Mouse (Mus musculus) granulocyte monocyte progenitor cell, adult 5-6 weeks (primary cell): ENCODE measurements around the gene Dapp1. TPM values are rescaled to one million over a fixed set of nuclear protein-coding genes. Genes with fewer than 3 reads are reported as not detected.
"Not testable (repeated sequence)": the region's sequence is repeated elsewhere in the genome, so short reads cannot be mapped to it uniquely, and the experiment has no call there.

Experiments used
- ATAC-seq: replicated peaks from 2 replicates; pipeline ENCODE4 v1.8.0; 2016; ENCODE audit warnings: mild to moderate bottlenecking, moderate TSS enrichment, inconsistent platforms; ENCODE audit not compliant: poor library complexity, severe bottlenecking
- total RNA-seq, 2 experiments: library from RNA; stranded (forward) in 1 of 2; stranded (reverse) in 1 of 2; fragments of 200-712, 200-1000 nt in 1 of 2; fragments of >200 nt in 1 of 2; fragmentation: Nextera tagmentation in 1 of 2; gene quantifications; 2 replicates each; pipeline ENCODE4 v1.2.3; 2014 to 2017

The Dapp1 gene
- total RNA-seq, 2 experiments from 2014 or later, result 116 to 125 TPM

DNA sequence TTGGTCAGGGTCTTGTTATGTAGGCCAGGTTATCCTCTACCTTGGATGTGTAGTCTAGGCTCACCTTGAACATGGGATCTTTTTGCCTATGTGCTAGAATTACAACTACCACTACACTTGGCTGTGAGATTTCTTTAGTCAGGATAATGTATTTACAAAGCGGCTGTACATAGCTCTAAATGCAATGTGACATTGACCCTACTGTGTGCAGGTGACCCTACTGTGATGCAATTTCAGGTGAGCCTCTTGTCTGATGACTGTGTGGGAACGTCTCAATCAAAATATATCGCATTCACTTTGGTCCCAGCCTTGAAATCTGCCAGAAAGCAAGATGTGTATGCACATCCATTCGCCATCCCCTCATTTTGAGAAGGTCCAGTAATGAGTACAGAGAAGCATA, 23.0 kb downstream of the Dapp1 start:
- no peak for ATAC-seq

DNA sequence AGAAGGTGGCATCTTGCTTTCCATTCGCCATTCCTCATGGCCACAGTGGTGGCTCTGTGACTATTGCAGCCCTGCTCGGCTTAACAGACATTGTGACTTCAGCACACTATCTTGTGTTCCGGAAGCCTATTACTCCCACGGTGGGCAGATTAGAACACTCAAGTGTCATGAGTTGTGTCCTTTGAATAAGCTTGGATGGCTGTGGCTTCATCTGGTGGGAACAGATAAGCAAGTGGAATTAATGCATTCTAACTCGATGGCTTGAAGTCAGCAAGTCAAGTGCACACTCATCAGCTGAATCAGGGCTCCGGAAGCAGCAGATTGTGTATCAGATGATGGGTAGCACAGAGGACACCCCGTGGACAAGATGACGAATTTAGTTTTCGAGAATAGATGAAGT, 23.5 kb downstream of the Dapp1 start:
- peak; percentile 24 for ATAC-seq

DNA sequence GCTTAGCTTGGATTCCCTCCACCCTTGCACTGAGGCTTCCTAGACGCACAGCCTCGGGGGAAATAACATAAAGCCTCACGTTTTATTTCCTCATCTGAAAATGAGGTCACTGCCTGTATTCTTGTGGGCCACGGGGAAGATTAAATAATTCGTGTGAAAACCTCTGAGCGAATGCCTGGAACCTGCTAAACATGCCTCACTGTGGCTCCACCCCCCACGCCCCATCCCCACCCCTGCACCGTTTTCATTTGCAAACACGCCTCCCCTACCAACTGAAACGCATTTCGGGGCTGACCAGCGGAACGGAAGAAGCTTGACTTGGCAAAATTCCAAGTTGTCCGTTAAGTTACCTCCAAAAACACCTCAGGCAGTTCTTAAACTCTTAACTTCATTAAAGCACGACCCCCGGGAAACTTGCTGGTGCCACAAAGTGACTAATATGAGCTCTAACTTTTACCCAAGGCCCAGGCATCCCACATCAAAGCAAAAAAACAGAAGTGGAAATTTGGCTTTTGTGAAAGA, 25.7 kb downstream of the Dapp1 start:
- peak; percentile 6 for ATAC-seq

DNA sequence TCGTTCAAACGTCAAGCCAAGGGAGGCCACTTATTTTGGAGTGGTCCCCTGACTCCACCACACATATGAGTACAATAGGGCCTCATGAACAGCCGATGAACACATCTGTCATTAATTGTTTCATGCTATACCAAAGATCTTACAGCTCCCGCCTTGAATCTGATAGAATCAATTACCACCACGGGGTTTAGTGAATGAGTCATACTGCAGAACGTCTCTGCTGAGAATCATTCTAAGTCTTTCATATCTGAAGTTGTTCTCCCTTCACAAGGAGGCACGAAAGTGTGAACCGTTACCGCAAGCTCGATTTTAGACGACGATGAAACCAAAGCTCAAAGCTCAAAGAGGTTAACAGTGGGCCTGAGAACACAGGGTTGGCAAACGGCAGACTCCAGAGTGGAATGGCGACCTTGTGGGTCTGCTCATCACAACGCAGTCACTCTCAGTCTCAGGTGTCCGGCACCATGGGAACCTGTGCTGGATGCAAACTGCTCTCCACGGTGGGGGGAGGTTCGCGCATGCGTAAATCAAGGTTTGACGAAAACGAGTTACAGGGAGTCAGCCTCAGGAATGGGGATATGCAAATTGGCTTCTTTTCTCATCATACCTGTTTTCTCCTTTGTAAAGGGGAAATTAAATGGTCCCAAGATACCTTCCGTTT, 27.0 kb downstream of the Dapp1 start:
- ATAC-seq, result no peak

DNA sequence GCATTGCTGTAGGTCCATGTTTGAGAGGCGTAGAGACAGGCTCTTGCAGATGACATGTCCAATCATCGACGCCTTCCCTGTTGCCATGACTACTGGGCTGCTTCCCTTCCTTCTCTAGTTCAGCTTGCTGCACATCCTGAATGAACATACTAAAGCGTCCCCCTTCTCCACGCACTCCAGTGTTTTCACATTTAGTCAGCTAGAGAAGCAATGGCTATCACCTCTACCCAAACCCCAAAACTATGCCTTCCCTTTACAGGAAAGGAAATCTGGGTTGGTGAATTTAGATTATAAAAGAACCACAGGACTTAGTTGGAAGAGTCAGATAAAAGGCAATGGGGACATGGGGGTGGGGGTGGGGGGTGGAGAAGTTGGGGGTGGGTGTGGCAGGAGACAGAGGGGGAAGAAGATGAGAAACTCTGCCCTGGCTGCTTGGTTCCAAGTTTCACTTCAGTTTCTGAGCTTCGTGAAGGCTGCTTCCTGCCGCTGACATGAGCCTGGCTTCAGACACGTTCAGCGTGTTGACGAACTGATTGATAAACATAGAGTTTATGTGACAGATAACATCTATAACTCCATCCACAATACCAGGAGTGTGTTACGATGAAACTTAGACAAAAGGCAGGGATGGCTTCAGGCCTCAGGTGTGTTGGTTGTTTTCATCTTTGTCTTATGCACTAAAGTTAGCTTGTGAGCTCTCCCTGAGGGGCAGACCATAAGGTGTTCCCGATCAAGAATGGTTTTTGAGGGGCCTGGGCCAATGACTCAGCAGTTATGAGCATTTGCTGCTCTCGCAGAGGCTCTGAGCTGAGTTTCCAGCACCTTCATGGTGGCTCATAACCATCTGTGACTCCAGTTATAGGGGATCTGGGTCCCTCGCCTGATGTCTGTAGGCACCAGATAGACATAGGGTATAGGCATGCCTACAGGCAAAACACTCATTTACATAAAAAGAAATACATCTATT, 28.1 kb downstream of the Dapp1 start:
- ATAC-seq, result peak; percentile 39

DNA sequence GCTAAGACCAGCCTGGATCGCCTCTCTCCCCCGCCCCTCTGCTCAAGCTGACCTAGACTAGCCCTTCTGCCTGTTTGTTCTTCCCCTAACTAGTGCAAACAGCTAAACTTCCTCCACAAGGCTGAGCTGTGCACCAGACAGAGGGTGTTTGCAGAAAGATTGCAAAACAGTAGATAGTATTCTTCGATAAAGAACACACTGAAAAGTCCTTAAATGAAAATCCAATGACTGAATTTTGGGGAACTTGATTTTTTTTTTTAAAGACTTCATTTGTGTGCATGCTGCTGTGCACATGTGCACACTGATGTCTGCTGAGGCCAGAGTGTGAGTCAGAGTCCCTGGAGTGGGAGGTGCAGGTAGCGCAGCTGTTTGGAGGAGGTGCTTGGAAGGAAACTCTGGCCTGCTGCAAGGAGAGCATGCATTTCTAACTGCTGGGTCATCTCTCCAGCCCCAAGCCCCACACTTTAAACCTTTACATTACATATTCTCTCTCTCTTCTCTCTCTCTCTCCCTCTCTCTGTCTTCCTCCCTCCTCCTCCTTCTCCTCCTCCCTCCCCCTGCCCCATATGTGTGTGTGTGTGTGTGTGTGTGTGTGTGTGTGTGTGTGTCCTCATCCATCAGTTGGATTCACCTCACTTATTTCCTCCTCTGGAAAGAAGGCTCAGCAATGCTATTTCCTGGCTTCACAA, 29.0 kb downstream of the Dapp1 start:
- peak; percentile 62 for ATAC-seq

DNA sequence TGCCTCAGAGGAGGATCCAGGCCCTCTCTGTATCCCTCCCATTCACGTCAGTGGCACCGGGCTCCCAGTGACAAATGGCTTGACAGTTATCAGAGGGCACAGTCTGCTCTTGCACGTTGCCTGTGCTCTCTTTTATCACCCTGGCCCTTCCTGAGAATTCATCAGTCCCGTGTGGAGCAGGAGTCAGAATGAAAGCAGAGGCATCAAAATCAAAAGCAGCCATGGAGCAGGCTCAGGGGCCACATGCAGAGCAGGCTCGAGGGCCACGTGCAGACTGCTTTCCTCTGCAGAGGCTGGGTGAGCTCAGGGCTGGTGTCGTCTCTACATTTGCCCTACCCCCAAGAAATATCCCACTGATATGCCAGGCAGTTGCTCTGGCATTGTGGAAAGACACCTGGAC, 29.5 kb downstream of the Dapp1 start:
- ATAC-seq, result no peak

DNA sequence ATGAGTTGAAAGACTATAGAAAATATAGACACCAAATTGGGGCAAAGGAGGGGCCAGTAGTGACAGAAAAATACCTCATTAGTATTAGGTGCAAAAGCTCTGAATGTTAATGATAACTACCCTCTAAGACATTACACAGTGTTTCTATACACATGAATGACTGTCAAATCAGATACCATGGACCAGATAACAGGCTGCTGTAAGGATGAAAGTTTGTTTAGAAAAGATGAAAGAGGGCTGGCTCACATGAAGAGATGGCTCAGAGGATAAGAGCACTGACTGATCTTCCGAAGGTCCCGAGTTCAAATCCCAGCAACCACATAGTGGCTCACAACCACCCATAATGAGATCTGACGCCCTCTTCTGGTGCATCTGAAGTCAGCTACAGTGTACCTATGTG, 30.0 kb downstream of the Dapp1 start:
- not testable (repeated sequence) for ATAC-seq

DNA sequence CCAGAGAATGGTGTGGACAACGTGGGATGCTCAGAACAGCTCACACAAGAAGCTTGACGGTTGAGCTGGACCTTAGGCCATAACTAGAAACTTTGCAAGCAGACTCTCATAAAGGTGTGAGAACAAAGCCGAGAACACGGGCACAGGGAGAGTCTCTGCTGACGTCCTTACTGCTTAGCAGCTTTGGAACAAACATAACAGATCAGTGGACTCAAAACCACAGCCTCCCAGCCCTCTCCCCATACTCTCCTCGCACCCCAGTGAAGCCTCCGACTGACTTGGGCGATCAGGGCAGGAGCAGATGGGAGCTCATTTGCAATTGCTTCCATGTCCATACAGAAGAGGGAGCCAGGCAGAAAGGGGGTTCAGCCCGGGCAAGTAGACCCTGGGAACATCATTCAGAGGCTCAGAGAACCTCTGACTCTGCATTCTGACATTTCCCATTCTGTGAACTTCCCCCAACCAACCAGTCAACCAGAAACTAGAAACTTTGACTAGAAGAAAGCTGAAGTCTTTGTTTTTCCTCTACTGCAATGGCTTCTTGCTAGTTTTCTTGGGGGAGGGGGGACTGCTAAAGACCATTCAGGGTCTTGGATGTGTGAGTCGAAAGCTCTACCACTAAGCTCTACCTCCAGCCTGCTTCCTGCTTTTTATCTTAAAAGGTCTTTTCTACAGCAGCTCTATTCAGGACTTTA, 31.0 kb downstream of the Dapp1 start:
- ATAC-seq, result no peak

DNA sequence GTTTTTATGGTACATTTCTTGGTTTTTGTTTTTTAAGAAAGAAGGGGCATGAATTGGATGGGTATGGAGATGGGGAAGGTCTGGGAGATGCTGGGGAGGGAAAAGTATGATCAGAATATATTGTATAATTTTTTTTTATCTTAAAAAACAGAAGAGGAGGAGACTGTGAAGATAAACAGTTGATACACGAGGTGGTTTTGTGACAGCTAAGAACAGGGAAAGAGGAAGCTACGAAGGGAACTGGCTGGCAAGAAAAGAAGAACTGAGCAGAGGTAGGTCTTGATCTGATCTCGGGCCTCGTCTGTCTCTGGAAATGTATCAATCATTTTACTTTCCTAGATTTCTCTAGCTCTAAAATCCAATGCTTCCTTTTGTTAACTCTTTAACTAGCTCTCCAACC, 33.8 kb downstream of the Dapp1 start:
- ATAC-seq, result peak; percentile 45

DNA sequence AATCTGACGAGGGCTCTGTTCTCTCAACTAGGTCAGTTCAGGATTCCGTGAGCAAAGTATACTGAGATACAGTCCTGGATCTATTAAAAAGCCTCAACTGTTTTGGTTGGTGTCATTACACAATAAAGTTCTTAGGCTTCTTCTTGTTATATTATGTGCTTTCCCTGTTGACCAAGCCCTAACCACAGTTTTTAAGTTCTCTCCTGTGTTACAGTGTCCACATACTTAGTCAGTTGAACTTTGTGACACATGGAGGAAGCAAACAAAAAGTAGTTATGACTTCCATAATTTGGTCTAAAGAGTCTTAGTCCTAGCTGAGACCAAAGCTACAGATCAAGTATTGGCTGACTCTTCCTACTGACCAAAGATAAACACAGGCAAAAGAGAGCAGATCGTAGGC, 34.5 kb downstream of the Dapp1 start:
- peak; percentile 64 for ATAC-seq

DNA sequence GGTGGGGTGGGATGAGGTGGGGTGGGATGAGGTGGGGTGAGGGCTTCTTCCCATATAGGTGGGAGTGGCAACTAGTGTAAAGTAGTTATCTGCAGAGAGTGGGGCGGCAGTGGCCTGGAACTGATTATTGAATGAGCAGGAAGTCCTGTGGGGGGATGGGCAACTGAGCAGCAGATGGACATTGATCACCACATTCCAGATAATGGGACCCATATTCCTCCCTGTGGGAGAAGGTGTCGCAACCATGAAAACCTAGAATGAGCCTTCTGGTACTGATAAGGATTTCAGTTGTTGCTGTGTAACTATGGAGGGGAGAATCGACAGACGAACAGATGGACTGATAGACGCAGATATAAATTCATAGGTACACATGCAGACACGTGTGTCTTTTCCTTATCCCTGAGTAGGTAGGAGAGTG, 37.6 kb downstream of the Dapp1 start:
- no peak for ATAC-seq

DNA sequence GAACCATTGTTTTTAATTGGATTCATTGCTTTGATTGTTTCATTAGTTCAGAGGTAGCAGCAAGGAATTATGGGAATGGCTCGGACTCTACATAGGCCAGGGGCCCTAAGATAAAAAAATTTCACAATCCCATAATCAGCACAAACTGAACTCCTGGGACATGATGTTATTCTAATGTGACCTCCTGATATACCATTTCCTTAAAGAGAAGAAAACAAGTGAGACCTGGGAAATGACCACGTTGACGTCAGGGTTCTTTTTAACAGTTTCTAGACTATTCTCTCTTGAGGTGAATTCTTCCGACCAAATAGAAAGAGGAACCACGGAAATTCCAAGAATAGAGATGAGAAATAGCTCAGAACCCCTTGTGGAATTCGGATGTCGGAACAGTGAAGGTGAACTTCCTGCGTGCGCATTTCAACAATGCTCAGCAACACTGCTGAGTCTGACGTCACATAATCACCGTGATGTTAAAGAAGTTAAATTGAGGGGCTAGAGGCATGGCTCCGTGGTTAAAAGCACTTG, 39.2 kb downstream of the Dapp1 start:
- no peak for ATAC-seq

DNA sequence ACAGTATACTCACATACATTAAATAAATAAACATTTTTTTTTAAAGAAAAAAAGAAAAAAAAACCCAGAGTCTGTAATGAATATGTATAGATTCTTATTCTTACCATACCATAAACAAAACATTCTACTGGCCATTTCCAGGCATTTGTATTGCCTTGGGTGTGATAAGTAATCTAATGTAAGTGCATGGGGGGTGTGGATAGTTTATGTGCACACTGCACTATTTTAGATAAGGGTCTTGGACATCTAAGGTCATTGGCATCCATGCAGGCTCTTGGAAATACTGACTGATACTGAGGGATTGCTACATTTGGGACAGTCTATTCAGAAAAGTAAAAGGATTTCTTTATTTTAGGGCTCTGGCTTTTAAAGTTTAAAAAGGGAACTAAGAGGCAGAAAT, 39.8 kb downstream of the Dapp1 start:
- no peak for ATAC-seq

DNA sequence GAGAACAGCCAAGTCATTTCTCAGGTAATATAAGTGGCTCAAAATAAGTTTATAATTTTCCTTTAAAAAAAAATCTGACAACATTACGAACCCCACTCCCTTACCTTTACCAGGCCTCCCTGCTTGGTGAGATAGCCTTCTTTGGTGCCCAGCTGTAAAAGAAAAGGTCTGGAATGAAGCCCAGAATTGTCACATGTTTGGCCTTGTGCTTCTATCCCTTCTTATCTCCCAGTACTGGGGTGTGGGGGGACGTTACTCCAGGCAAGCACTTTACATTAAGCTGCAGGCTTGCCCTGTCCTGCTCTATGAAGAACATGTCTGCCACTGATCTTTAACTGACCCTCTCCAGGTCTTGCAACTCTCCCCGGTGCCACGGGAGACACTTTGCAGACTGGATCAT, 40.6 kb downstream of the Dapp1 start:
- no peak for ATAC-seq

DNA sequence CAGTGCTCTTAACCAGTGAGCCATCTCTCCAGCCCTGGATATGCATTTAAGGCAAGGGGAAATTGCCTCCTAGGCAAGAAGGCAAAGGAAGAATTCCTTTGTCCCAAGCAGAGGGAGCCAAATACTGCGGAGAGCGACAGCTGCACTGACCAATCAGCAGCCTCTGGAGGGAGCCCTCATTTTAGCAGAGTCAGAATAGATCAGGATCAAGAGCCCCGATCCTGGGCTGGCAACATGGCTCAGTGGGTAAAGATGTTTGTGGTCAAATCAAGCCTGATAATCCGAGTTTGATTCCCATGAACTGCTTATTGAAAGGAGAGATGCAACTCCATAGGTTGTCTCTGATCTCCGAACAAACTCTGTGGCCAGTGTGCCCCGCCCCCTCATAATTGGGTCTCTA, 42.7 kb downstream of the Dapp1 start:
- ATAC-seq, result peak; percentile 31; the same call in 1 of the 2 replicates

DNA sequence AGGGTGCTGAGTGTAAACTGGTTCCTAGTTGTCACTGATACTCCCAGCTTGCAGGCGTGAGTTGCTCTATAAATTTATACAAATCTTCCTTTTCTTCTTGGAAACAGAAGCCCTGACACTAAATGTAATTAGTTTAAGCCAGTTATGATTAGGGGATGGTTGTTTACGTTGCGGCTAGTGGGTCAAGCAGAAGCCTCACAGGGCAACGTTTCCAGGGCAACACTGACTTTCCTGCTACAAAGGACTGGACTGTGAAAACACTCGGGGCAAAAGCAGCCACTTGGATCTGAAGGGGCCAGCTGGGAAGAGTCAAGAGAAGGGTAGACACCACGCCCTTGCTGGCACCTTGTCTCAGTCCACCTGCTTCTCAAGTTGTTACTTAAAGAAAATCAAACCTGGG, 44.8 kb downstream of the Dapp1 start:
- no peak for ATAC-seq

DNA sequence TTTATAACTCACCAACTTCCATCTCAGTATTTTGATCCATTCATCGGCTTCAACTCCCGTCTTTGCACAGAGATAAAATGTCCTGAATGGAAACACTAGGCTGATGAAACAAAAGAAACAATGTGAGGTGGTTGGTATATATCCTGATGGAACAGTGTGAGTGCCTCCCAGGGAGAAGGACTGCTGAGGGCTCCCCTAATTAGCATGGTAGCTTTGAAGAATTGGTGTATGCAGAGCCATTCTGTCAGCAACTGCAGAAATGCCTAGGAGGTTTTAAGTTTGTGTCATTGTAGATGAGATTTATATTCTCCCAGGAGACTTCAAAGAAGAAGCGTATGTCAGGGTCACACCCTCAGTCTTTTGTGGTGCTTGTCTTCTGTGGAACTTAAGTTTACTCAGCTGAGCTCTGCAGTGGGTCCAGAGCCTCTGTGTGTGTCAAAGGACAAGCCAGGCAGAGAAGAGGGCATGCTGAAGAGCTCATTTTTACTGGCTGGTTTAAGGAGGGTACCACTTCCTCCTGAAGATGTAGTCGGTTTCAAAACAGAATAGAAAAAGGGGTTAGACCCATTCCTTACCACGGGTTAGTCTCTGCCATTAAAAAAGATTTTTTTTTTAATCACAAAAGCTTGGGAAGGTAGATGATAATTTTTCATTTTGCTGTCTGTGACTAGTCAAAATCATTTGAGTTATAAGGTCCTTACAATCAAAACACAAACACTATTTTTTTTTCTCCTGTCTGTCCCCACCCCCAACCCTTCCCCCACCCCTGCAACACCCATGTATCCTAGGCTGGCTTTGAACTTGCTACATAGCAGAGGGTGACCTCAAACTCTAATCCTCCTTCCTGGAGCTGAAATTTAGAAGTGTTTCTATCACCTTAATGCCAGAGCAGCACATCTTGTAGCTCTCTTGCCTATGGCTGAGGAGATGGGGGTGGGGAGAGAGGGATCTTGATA, 45.5 kb downstream of the Dapp1 start:
- ATAC-seq, result no peak

DNA sequence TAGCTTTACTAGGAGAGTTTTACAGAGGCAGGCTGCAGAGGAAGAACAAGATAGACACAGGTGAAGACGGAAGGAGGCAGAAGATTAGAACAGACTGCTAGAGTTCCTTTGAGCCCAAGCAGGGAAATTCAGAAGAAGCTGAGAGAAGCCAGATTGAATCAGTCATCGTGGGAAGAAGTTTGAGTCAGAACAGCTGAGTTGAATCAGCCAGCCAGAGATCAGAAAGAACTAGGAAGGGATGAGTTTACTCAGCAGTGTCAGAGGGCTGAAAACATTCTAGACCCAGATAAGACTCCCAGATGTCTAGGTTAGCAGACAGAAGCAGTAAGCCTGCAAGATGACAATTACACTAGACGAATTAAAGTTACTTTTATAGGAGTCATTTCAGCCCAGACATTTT, 47.4 kb downstream of the Dapp1 start:
- ATAC-seq, result no peak
